Mouse (Mus musculus) spleen, postnatal 14 days (tissue): Measurements from ENCODE around the gene Ccdc28b.

Source experiments
- DNase-seq, 2 experiments: peaks; one replicate each; pipeline ENCODE4 v3.0.0; 2021 to 2022; ENCODE audit warnings: low spot score in 2 of 2

The Ccdc28b gene

GRCm38 (mm10) chr4:129622803-129623535, 778 bp downstream of the Ccdc28b start:
- DNase-seq: no peak

DNA sequence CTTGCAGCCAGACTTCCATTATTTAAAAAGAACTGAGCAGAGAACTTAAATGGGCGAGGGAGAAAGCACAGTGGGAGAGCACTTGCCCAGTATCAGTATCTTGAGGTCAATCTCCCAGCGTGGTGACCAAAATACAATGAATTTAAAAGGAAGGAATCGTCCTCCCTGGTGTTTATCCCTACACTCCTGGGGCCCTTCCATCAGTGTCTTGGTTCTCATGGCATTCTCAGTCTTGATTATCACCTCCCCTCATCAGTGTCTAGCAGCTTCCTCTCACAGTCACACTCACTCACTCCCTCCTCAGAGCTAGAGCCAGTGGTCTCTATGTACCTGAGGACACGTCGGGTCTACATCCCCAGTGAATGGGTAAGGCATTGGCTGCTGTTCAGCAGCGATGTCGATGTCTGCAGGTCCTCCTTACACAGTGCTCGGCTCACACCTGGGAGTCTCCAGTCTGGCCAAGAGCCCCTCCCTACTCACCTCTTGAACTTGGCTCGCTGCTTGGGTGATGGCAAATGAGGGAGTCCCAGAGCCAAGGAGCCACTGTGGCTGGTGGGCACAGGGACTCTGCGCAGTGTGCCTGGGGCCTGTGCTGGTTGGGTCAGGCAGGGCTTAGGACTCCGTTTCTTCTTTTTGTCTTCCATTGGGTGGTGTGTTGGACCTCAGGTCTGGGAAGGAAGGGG, 1.5 kb downstream of the Ccdc28b start:
- no peak for DNase-seq

DNA sequence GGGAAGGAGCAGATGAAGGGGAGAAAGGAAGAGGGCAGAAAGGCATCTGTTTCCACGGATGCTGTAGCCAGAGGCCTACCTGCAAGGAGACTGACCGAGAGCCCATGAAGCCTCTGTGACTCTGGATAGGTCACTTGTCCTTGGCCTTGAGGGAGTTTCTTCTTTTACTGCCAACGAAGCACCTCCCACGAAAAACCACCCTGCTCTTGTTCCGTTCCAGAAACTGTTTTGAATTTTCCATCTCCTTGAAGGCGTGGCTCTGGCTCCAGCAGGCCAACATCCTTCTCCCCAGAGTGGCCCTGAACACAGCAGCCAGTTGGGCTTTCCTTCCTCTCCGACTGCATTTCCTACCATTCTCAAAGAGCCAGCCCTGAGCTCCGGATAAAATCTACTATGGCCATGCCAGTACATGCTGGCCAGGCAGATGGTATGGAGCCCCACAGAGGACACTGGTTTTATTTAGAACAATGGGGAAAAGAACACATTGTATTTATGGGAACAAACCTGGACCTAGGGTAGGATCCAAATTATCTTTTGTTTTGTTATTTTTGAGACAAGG, 2.4 kb downstream of the Ccdc28b start:
- no peak for DNase-seq

DNA sequence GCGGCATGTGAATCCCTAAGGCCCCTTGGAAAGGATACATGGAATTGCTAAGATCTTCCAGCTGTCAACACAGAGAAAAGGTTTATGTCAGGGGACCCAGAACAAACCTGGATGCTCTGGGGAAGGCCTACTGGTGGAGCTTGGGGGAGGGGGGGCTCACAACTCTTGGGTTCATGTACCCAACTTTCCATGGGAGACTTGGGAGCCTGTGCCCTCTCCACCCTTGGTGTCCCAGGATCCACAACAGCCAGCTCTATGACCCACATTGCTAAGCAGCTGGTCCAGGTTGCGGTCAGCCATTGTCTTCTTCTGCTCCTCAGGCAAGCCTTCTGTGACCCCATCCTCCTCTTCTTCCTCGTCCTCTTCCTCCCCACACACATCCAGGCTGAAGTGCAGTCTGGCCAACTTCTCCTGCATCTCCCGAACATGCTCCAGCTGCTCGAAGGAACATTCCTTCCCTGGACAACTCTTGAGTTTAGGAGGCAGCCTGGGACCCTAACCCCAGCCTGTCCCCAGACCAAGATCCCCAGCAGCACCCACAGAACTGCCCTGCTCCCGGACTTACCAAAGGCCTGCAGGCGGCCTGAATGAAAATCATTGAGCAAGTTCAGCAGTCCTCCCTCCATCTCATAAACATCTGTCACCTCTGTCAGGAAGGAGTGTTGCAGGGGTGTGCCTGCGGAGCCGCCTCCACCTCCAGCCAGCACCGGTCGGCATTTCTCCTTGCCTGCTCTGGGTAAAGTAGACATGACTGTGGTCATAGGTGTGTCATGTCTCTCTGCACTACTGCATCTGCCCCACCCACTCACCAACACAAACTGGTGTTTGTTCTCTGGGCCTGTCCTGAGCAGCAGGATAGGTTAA, 3.1 kb downstream of the Ccdc28b start:
- no peak for DNase-seq

GRCm38 (mm10) chr4:129618786-129619691, 4.7 kb downstream of the Ccdc28b start, which contains the start of gene Iqcc:
TSS of gene Iqcc (minus strand) at chr4:129619099.
- DNase-seq: peak; percentile 89 to 90

GRCm38 (mm10) chr4:129618031-129618430, 5.7 kb downstream of the Ccdc28b start:
- no peak for DNase-seq

- DNase-seq: no peak
Measured at GRCm38 (mm10) chr4:129617121-129617641, 6.6 kb downstream of the Ccdc28b start.

DNA sequence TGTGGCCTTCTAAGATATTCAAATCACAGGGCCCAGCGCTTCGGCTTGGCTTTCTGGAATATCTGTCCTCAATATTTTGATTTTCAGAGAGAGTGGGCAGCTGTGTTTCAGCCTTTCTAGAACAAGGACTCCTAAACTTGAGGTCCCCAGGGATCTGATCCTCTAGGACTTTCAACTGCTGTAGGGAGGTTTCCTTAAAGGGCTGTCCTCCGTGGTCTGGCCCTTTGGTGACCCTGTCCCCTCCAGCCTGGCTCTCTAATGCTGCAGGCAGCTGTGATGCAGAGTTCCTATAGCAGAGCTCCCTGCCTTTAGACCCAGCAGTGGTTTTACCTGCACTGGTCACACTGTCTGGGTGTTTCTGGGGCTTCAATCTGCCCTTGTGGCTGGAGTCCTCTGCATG, 7.1 kb downstream of the Ccdc28b start:
- no peak for DNase-seq

GRCm38 (mm10) chr4:129615801-129616290, 7.9 kb downstream of the Ccdc28b start:
- DNase-seq: no peak

GRCm38 (mm10) chr4:129614093-129614492, 9.7 kb downstream of the Ccdc28b start, which contains the start of gene Dcdc2b:
TSS of gene Dcdc2b (minus strand) at chr4:129614257.
- DNase-seq: no peak

DNA sequence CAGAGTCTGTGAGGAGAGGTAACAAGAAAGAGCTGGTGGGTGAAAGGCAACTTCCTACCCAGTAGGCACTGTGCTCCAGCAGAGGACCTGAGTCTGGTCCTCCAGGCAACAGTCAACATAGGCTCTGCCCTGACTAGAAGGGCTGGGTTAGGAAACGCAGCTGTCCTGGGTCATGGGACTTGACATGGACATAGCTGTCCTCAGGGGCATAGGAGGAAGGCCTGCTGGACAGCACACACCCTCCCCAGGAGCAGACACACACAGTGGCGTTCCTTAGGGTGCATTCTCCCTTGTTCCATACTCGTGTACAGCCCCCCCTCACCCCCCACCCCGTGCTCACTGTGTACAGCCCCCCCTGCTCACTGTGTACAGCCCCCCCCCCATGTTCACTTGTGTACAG, 13.3 kb downstream of the Ccdc28b start:
- DNase-seq: no peak

DNA sequence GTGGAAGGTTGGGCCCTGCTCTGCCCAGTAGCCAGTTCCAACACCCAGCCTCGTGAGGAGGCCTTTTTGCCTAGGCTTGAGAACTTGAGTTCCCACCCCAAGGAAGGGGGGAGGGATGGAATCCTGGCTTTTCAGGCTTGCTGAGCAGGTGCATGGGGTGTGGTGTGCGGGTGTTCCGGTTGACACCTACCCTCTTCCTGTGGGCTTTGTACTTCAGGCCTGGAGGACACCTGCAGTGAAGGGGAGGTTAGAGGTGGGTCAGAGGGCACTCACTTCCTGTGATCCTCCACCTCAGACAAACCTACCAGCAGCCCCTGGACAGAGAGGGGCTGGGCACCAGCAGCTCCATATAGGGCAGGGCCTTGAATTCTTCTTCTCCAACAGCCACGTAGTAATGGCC, 13.7 kb downstream of the Ccdc28b start:
- no peak for DNase-seq

GRCm38 (mm10) chr4:129609139-129609631, 14.6 kb downstream of the Ccdc28b start:
- no peak for DNase-seq

- DNase-seq: peak; percentile 57 to 81
Measured at GRCm38 (mm10) chr4:129608426-129609025, 15.2 kb downstream of the Ccdc28b start.

- DNase-seq: peak; percentile 66 to 78
Measured at GRCm38 (mm10) chr4:129600233-129601158, 23.3 kb downstream of the Ccdc28b start, which contains the start of the genes Eif3i and Tmem234. TSS of gene Eif3i (minus strand) at chr4:129600648. TSS of gene Tmem234 (plus strand) at chr4:129600668.

- no peak for DNase-seq
Measured at GRCm38 (mm10) chr4:129588865-129589264, 34.9 kb downstream of the Ccdc28b start.

DNA sequence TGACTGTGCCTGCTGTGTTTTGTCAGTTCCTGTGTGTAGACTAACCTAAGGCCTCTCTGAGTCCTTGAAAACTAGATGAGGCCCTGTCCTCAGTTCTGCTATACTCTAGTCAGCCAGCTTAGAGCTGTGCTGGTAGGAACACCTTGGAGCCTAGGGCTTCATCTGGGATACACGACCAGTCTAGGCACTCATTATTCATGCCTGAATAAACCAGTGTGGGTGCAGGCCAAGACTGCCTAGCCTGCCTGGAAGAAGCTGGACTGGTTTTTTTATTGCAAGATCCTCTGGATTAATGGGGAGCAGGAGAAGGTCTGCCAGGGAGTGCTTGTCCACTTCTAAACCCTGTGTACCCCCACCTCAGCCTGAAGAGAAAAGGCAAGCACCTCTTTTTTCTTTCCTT, 36.8 kb downstream of the Ccdc28b start:
- no peak for DNase-seq

DNA sequence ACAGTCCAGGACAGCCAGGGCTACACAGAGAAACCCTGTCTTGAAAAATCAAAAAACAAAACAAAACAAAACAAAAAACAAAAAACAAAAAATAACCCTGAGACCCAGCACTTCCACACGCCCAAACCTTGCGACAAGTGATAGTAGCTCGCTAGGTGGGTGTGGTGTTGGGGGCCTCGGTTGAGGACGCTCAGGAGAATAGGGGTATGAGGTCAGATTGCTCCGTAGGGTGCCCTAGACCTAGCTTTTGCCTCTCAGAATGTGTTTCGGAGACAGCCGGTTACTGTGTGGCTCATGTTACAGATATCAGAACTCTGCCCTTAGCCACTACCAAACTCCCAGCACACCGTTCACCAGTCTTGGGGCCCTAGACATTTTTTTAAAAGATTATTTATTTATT, 38.0 kb downstream of the Ccdc28b start:
- no peak for DNase-seq
